Mouse (Mus musculus): Measurements from ENCODE around the gene Smco2. TPM values are rescaled to one million over a fixed set of nuclear protein-coding genes. Genes with fewer than 3 reads are reported as not detected.

Gene Smco2
- polyA plus RNA-seq, 1 experiment from 2014 or later, result not detected

GRCm38 (mm10) chr6:146865701-146866100 lies 15.8 kb downstream of the Smco2 start:
- no peak overlapping the region for H3K9ac ChIP-seq (replicated peaks; ENCODE audit: low read depth)
- ATAC-seq (no peak), DNase-seq (ENCODE audit: low spot score) (no peak)
- H3K4me2 ChIP-seq (replicated peaks; ENCODE audit: low read depth, low read length), result no peak overlapping the region
- H3K4me1 ChIP-seq (ENCODE audit: insufficient read depth, low read depth, low read length), result no peaks in the 10 kb centered on the region
- no peak overlapping the region for H3K27ac ChIP-seq (ENCODE audit: low read length)
- H3K27me3 ChIP-seq (replicated peaks; ENCODE audit: insufficient read depth, low read length), result no peaks in the 10 kb centered on the region
- WGBS, result 90% methylated on average over 4 of the region's 4 CpGs
- no peaks in the 10 kb centered on the region for H3K36me3 ChIP-seq (ENCODE audit: insufficient read depth, low read length)
- TF ChIP-seq CTCF (IDR thresholded peaks at IDR 0.05), result peak; percentile 41
- no peak for TF ChIP-seq EP300 (IDR thresholded peaks at IDR 0.05)
- H3K9me3 ChIP-seq (ENCODE audit: low read length), result no peaks in the 10 kb centered on the region
- H3K4me3 ChIP-seq (ENCODE audit: low read depth, low read length), result no peak overlapping the region

- Histone ChIP-seq H3K27ac (ENCODE audit: low read length) (no peak overlapping the region), H3K4me1 (ENCODE audit: insufficient read depth, low read depth, low read length) (no peaks in the 10 kb centered on the region), H3K9ac (replicated peaks; ENCODE audit: low read depth) (no peak overlapping the region), H3K4me2 (replicated peaks; ENCODE audit: low read depth, low read length) (no peak overlapping the region), H3K36me3 (ENCODE audit: insufficient read depth, low read length) (no peaks in the 10 kb centered on the region), H3K27me3 (replicated peaks; ENCODE audit: insufficient read depth, low read length) (no peaks in the 10 kb centered on the region), H3K4me3 (ENCODE audit: low read depth, low read length) (no peak overlapping the region), H3K9me3 (ENCODE audit: low read length) (peaks cover 4% of the 10 kb centered on the region; the same call in 1 of the 2 replicates)
- WGBS, result 91% methylated on average over 4 of the region's 4 CpGs
- no peak for DNase-seq (ENCODE audit: low spot score)
- TF ChIP-seq EP300 (IDR thresholded peaks at IDR 0.05) (no peak), CTCF (IDR thresholded peaks at IDR 0.05) (no peak)
- ATAC-seq, result no peak
Observed at GRCm38 (mm10) chr6:146871975-146872374, 22.1 kb downstream of the Smco2 start.

- peaks cover 5% of the 10 kb centered on the region; the same call in 1 of the 2 replicates for H3K9me3 ChIP-seq (ENCODE audit: low read length)
- DNase-seq (ENCODE audit: low spot score) (no peak), ATAC-seq (no peak)
- no peak for TF ChIP-seq EP300 (IDR thresholded peaks at IDR 0.05)
- no peak for TF ChIP-seq CTCF (IDR thresholded peaks at IDR 0.05)
- H3K36me3 ChIP-seq (ENCODE audit: insufficient read depth, low read length), result no peaks in the 10 kb centered on the region
- H3K4me1 ChIP-seq (ENCODE audit: insufficient read depth, low read depth, low read length), result no peaks in the 10 kb centered on the region
- H3K27me3 ChIP-seq (replicated peaks; ENCODE audit: insufficient read depth, low read length), result no peaks in the 10 kb centered on the region
- no peak overlapping the region for H3K4me3 ChIP-seq (ENCODE audit: low read depth, low read length)
- 75% methylated on average over 6 of the region's 6 CpGs for WGBS
- H3K9ac ChIP-seq (replicated peaks; ENCODE audit: low read depth), result no peak overlapping the region
- no peak overlapping the region for H3K4me2 ChIP-seq (replicated peaks; ENCODE audit: low read depth, low read length)
- H3K27ac ChIP-seq (ENCODE audit: low read length), result no peak overlapping the region
Observed at GRCm38 (mm10) chr6:146874415-146874814, 24.5 kb downstream of the Smco2 start.

DNA sequence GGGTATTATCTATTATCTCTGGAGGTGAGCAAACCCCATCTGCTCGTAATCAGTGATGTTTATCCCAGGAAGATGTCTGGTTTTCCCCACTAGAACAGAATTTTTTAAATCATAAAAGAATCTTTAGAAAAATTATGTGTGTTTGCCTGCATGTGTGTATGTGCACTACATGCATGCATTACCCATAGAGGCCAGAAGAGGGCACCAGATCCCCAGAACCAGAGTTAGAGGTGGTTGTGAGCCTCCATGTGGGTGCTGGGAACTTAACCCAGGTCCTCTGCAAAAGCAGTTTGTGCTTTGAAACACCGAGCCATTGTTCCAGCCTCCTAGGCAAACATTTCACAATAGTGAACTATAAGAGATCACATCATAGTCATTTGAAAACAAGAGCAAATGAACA lies 26.9 kb downstream of the Smco2 start:
- no peaks in the 10 kb centered on the region for H3K27me3 ChIP-seq (replicated peaks; ENCODE audit: insufficient read depth, low read length)
- H3K36me3 ChIP-seq (ENCODE audit: insufficient read depth, low read length), result no peaks in the 10 kb centered on the region
- no peak overlapping the region for H3K27ac ChIP-seq (ENCODE audit: low read length)
- peaks cover 5% of the 10 kb centered on the region; the same call in 1 of the 2 replicates for H3K9me3 ChIP-seq (ENCODE audit: low read length)
- no peaks in the 10 kb centered on the region for H3K4me1 ChIP-seq (ENCODE audit: insufficient read depth, low read depth, low read length)
- no peak overlapping the region for H3K4me2 ChIP-seq (replicated peaks; ENCODE audit: low read depth, low read length)
- TF ChIP-seq EP300 (IDR thresholded peaks at IDR 0.05) (no peak), CTCF (IDR thresholded peaks at IDR 0.05) (peak; percentile 25; the same call in 1 of the 2 replicates)
- ATAC-seq, result no peak
- DNase-seq (ENCODE audit: low spot score), result no peak
- 91% methylated on average over 2 of the region's 2 CpGs for WGBS
- no peak overlapping the region for H3K4me3 ChIP-seq (ENCODE audit: low read depth, low read length)
- no peak overlapping the region for H3K9ac ChIP-seq (replicated peaks; ENCODE audit: low read depth)

DNA sequence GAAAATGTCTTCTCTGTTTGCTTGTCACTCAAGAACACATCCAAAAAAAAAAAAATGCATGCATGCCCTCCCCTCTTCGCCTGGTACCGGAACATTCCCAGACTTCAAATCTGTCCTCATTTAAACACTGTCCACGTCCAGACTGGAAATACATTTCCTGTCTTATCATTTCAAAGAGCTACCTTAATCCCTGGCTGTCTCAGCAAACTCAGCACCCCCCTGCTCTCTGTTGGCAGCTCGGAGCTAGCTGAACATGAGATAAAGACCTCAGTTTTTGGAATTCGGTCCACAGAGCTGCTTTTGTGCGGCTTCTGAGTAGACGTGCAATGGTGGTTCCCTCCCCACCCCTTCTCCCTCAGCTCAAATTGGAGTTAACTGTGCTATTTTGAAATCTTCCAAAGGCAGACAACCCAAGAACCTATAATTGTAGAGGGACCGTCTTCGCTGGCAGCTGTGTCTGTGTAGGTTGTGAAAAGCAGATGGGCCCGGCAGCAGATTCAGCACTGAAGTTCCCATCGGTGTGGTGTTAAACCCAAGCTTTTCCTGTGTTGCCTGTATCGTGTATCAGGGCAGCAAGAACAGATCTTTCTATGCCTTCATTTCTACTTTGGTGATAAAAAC lies 27.6 kb downstream of the Smco2 start:
- peaks cover 5% of the 10 kb centered on the region; the same call in 1 of the 2 replicates for H3K9me3 ChIP-seq (ENCODE audit: low read length)
- no peaks in the 10 kb centered on the region for H3K27me3 ChIP-seq (replicated peaks; ENCODE audit: insufficient read depth, low read length)
- no peaks in the 10 kb centered on the region for H3K4me1 ChIP-seq (ENCODE audit: insufficient read depth, low read depth, low read length)
- DNase-seq (ENCODE audit: low spot score), result no peak
- TF ChIP-seq CTCF (IDR thresholded peaks at IDR 0.05) (no peak), EP300 (IDR thresholded peaks at IDR 0.05) (no peak)
- no peaks in the 10 kb centered on the region for H3K36me3 ChIP-seq (ENCODE audit: insufficient read depth, low read length)
- ATAC-seq, result no peak
- H3K4me2 ChIP-seq (replicated peaks; ENCODE audit: low read depth, low read length), result no peak overlapping the region
- no peak overlapping the region for H3K9ac ChIP-seq (replicated peaks; ENCODE audit: low read depth)
- no peak overlapping the region for H3K4me3 ChIP-seq (ENCODE audit: low read depth, low read length)
- H3K27ac ChIP-seq (ENCODE audit: low read length), result no peak overlapping the region
- WGBS, result 86% methylated on average over 12 of the region's 12 CpGs

GRCm38 (mm10) chr6:146878926-146879325 lies 29.0 kb downstream of the Smco2 start:
- Histone ChIP-seq H3K27me3 (replicated peaks; ENCODE audit: insufficient read depth, low read length) (no peaks in the 10 kb centered on the region), H3K4me2 (replicated peaks; ENCODE audit: low read depth, low read length) (no peak overlapping the region), H3K36me3 (ENCODE audit: insufficient read depth, low read length) (no peaks in the 10 kb centered on the region), H3K4me3 (ENCODE audit: low read depth, low read length) (no peak overlapping the region), H3K27ac (ENCODE audit: low read length) (no peak overlapping the region), H3K9me3 (ENCODE audit: low read length) (peaks cover 5% of the 10 kb centered on the region; the same call in 1 of the 2 replicates), H3K4me1 (ENCODE audit: insufficient read depth, low read depth, low read length) (no peaks in the 10 kb centered on the region), H3K9ac (replicated peaks; ENCODE audit: low read depth) (no peak overlapping the region)
- 30% methylated on average over 10 of the region's 10 CpGs for WGBS
- no peak for ATAC-seq
- TF ChIP-seq EP300 (IDR thresholded peaks at IDR 0.05), result no peak
- TF ChIP-seq CTCF (IDR thresholded peaks at IDR 0.05), result no peak
- DNase-seq (ENCODE audit: low spot score), result no peak

Data from lung, postnatal 0 days (tissue).